Mouse (Mus musculus): ENCODE data around the gene Ado. TPM values are rescaled to one million over a fixed set of nuclear protein-coding genes. Genes with fewer than 3 reads are reported as not detected.

Gene Ado
- 9.6 TPM for polyA plus RNA-seq (2014; fragmentation: Illumina TruSeq; extraction: RNeasy Lipid Tissue Mini Kit (QIAGEN cat#74804); ENCODE audit: low read depth, low replicate concordance)

DNA sequence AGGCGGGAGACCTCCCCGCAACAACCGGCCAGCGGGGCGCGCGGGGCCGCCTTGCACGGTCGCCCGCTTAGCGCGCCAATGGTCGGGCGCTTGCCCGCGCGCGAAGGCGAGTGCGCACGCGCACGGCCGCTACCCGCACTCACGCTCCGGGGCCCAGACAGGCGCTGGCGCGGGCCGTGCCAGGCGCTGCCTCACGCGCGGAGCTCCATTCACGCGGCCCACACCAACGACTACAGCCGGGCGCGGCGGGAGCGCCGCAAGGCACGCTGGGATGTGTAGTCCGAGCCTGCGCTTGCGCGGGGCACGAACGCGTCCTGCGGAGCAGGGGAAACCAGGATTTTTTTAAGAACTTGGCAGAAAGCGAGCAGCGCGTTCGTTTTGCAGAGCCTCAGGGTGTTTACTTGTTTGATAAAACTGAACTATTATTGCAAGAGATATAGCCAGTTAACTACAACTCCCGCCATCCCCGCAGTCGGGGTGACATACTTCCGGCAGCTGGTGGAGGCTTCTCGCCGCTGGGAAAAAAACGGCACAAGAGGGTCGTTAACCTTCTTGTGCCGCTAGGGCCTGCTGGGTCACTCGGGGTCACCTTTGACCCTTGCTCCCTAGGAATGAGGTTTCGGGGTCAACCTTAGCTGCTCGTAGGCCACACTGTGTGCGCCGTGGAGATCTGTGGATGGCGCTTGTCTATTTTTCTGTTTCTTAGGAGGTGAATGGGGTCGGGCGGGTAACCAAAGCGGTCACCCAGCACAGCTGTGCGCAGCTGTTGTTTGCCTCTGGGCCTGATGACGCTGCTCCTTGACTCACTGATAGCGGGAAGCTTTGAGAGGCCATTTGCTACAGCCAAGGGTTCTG lies at the start of gene Ado:
Gene Ado (minus strand): TSS at position 79 of the 855 bp plus-strand sequence.

DNA sequence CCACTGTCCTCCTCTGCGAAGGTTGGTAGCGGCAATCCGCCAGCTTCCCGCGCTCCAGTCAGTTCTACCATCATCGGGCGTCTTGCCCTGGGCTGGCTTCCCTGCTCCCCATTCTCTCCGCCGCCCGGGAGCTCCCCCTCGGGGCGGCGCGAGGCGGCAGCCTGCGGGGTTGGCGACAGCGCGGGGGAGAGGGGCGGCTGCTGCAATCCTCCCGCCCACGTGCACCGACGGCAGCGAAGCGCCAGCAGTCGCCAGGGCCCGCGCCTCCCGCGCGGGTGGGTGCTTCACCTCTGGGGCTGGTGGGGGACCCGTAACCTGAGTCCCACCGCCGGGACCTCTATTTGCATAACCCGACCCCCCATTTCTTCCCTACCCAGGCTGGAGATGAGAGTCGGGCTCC lies 13.5 kb downstream of the Ado start, which contains the start of gene Egr2:
Gene Egr2 (plus strand): TSS at position 220 of the 400 bp plus-strand sequence.

Other genes starting within 250 kb of the Ado start
- 0.62 TPM for gene Egr2, start 13.5 kb downstream of the Ado start, polyA plus RNA-seq (2014; fragmentation: Illumina TruSeq; extraction: RNeasy Lipid Tissue Mini Kit (QIAGEN cat#74804); ENCODE audit: low read depth, low replicate concordance)

Data from testis, adult 10 weeks (tissue).